Mouse (Mus musculus): ENCODE measurements at regions not wholly inside any gene's neighbourhood (a gene's known extent, or its start where the extent isn't known, plus 50 kb on each side); places are given as distances from the start of the nearest gene placed in this dataset.

- no peak for ATAC-seq (replicated peaks; ENCODE audit: insufficient number of reproducible peaks, low FRiP score, low TSS enrichment, poor library complexity, severe bottlenecking)
Observed at GRCm38 (mm10) chr6:31636954-31637353, 73.2 kb upstream of the Podxl start.

GRCm38 (mm10) chr6:31632485-31632884, 68.7 kb upstream of the Podxl start:
- ATAC-seq (replicated peaks; ENCODE audit: insufficient number of reproducible peaks, low FRiP score, low TSS enrichment, poor library complexity, severe bottlenecking): no peak

GRCm38 (mm10) chr6:31630009-31630408, 66.2 kb upstream of the Podxl start:
- ATAC-seq (replicated peaks; ENCODE audit: insufficient number of reproducible peaks, low FRiP score, low TSS enrichment, poor library complexity, severe bottlenecking): no peak

GRCm38 (mm10) chr6:31627912-31628311, 64.1 kb upstream of the Podxl start:
- ATAC-seq (replicated peaks; ENCODE audit: insufficient number of reproducible peaks, low FRiP score, low TSS enrichment, poor library complexity, severe bottlenecking): no peak

GRCm38 (mm10) chr6:31625055-31625454, 61.3 kb upstream of the Podxl start:
- no peak for ATAC-seq (replicated peaks; ENCODE audit: insufficient number of reproducible peaks, low FRiP score, low TSS enrichment, poor library complexity, severe bottlenecking)

GRCm38 (mm10) chr6:31624374-31624773, 60.6 kb upstream of the Podxl start:
- ATAC-seq (replicated peaks; ENCODE audit: insufficient number of reproducible peaks, low FRiP score, low TSS enrichment, poor library complexity, severe bottlenecking): no peak

- no peak for ATAC-seq (replicated peaks; ENCODE audit: insufficient number of reproducible peaks, low FRiP score, low TSS enrichment, poor library complexity, severe bottlenecking)
Observed at GRCm38 (mm10) chr6:31621023-31621422, 57.2 kb upstream of the Podxl start.

- no peak for ATAC-seq (replicated peaks; ENCODE audit: insufficient number of reproducible peaks, low FRiP score, low TSS enrichment, poor library complexity, severe bottlenecking)
Observed at GRCm38 (mm10) chr6:31618852-31619251, 55.1 kb upstream of the Podxl start.

- no peak for ATAC-seq (replicated peaks; ENCODE audit: insufficient number of reproducible peaks, low FRiP score, low TSS enrichment, poor library complexity, severe bottlenecking)
Observed at GRCm38 (mm10) chr6:31617341-31617740, 53.6 kb upstream of the Podxl start.

- no peak for ATAC-seq (replicated peaks; ENCODE audit: insufficient number of reproducible peaks, low FRiP score, low TSS enrichment, poor library complexity, severe bottlenecking)
Observed at GRCm38 (mm10) chr6:31615426-31615970, 51.7 kb upstream of the Podxl start.

GRCm38 (mm10) chr6:31614563-31614962, 50.8 kb upstream of the Podxl start:
- ATAC-seq (replicated peaks; ENCODE audit: insufficient number of reproducible peaks, low FRiP score, low TSS enrichment, poor library complexity, severe bottlenecking): no peak

- ATAC-seq (replicated peaks; ENCODE audit: insufficient number of reproducible peaks, low FRiP score, low TSS enrichment, poor library complexity, severe bottlenecking): no peak
Observed at GRCm38 (mm10) chr6:31613590-31614319, 50.0 kb upstream of the Podxl start.
